Mouse (Mus musculus): ENCODE results near the gene Pde8a. TPM values are rescaled to one million over a fixed set of nuclear protein-coding genes. Genes with fewer than 3 reads are reported as not detected.
A peak's percentile ranks its signal among the peaks of the same experiment; 100 is the strongest.

Pde8a gene
- total RNA-seq, 2 experiments from 2014 or later, result 7.2 to 8.4 TPM

DNA sequence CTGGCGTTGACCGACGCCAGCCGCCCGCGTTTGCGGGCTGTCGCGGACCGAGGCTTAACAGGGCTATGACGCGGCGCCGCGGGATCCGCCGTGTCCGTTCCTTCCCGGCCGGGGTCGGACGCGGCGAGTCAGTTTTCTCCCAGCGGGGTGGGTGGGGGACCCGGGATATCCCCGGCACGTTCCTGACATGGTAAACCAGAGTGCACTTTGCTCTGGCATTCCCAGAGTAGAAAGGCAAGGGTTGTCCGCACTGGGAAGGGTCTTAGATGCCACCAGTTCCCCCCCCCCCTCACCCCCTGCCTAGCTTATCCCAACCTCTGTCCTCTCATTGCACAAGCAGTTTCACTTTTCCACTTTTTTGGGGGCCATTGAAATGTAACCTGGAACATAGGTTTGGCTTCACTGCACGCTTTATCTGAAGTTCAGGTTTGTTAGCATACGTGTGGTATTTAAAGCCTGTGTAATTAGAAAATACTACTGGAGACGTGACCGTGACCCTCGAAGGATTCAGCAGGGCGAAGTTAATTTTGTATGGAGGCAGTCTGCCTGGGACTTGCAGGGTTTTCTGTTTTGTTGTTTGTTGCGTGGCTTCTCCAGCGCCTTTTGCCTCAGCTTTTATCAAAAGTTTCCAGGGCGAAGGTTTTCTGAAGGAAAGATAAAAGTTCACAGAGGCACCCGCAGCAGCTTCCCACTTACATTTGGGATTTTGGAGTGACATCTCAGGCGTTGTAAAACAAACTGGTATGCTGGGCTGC, 934 bp downstream of the Pde8a start:
- TF ChIP-seq CTCF (conservative IDR thresholded peaks at IDR 0.05), result no peak
- H3K27ac ChIP-seq, result peak overlapping the region; percentile 79
- DNase-seq (ENCODE audit: low spot score in 2 of 2), result no peak
- H3K4me3 ChIP-seq, result peak overlapping the region; percentile 58

DNA sequence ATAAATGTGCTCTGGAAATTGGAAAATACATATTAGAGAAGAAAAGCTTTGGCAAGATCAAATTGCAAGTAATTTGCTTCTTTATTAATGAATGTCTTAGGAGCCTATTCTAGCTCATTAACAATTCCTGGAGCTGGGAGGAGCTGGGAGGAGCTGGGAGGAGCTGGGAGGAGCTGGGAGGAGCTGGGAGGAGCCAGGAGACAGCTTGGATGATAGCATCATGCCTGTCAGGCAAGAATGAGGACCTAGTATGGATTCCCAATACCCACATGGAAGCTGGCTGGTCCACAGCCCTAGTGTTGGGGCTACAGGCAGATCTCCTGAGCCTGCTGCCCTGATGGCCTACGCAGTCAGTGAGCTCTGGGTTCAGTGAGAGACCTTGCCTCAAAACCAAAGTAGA, 2.6 kb downstream of the Pde8a start:
- Histone ChIP-seq H3K4me3 (no peak overlapping the region), H3K27ac (no peak overlapping the region)
- no peak for TF ChIP-seq CTCF (conservative IDR thresholded peaks at IDR 0.05)
- no peak for DNase-seq (ENCODE audit: low spot score in 2 of 2)

DNA sequence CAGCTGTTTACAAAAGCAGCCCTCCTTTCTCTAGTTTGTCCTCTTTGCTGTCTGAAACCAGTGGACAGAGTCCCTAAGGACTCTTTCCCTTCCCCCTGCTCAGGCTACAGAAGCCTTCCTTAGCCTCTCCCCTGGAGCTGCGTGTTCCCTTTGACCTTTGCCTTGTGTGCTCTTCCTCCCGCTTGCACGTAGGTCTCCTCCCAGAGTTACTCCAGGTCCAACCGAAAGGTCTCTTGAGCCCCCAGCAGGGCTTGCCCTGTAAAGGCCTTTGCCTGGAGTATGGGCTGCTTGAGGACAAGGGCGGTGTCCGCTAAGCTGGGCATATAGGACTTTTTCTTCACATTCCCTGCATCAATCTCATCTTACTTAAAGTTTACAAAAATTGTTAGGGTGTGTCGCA, 5.9 kb downstream of the Pde8a start:
- DNase-seq (ENCODE audit: low spot score in 2 of 2), result no peak
- TF ChIP-seq CTCF (conservative IDR thresholded peaks at IDR 0.05), result no peak
- Histone ChIP-seq H3K27ac (no peak overlapping the region), H3K4me3 (no peak overlapping the region)

DNA sequence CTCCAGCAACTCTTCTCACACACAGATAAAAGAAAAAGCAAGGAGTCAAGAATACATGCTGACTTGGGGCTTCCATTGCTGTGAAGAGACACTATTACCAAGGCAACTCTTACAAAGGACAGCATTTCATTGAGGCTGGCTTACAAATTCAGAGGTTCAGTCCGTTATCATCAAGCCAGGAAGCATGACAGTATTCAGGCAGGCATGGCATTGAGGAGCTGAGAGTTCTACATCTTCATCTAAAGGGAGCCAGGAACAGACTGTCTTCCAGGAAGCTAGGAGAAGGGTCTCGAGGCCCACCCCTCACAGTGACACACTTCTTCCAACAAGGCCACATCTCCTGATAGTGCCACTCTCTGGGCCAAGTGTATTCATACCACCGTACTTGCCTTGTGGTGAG, 7.0 kb downstream of the Pde8a start:
- TF ChIP-seq CTCF (conservative IDR thresholded peaks at IDR 0.05), result no peak
- H3K27ac ChIP-seq, result no peak overlapping the region
- no peak for DNase-seq (ENCODE audit: low spot score in 2 of 2)
- no peak overlapping the region for H3K4me3 ChIP-seq

DNA sequence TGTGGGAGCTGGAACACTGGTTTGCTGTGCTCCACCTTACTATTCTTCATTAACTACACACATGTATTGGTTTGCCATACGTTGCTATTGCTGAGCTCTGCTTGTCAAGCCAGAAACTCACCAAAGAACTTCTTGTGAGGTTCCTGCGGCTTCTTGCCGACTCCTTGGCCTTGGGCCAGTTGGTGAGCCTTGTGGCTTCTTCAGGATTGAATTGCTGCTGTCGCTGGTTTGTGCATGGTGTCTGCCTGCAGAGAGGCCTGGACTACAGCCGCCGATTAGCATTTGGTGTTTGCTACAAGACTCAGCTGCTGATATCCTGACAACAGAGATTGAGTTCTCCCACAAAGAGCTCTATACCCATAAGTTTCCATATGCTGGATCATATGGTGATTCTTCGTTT, 10.9 kb downstream of the Pde8a start:
- Histone ChIP-seq H3K4me3 (no peak overlapping the region), H3K27ac (no peak overlapping the region)
- no peak for DNase-seq (ENCODE audit: low spot score in 2 of 2)
- TF ChIP-seq CTCF (conservative IDR thresholded peaks at IDR 0.05), result no peak

DNA sequence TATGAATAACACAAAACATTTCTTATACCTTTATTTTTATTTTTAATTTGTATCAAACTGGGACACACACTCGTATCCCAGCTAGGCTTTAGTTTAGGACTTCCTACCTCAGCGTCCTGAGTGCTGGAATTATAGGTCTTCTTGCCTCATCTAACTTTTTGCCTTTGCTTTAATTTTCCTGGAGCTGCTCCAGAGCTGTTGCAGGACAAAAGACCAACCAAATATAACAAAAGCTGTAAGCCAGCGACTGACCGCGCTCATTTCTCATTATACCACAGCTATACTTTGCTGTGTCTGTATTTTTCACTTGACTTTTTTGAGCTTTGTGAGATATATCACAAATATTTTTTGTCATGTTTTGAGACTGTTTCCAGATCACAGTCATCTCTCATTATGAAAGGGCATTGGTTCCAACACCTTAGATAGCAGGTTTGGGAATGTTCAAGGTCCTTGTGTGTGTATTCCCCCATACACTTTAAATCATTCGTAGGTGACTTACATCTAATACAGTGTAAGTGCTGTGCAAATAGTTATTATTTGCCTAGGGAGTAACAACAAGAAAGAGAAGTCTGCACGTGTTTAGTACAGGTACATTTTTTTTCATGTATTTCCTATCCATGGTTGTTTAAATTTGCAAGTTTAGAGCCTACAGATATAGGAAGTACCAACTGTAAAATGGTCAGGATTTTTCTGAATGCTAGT, 16.8 kb downstream of the Pde8a start:
- no peak for DNase-seq (ENCODE audit: low spot score in 2 of 2)
- Histone ChIP-seq H3K4me3 (no peak overlapping the region), H3K27ac (no peak overlapping the region)
- no peak for TF ChIP-seq CTCF (conservative IDR thresholded peaks at IDR 0.05)

DNA sequence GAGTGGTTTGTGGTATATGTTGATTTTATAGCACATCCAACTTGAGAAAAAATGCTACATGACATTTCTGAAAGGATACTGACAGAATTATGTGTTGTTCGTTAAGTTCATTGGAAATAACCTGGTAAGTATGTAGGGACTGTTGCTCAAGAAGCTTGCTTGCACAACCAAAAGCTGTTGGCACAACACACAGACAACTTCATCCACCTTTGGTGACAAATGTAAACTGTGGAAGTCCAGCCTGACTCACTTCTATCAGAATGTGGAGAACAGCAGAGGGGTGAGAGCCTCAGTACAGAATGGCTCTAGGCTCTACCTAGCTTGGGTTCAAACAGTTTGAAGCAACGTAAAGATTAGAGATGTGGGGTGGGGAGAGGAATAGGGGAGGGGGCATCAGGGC, 19.3 kb downstream of the Pde8a start:
- no peak for DNase-seq (ENCODE audit: low spot score in 2 of 2)
- no peak for TF ChIP-seq CTCF (conservative IDR thresholded peaks at IDR 0.05)
- no peak overlapping the region for H3K4me3 ChIP-seq
- no peak overlapping the region for H3K27ac ChIP-seq

DNA sequence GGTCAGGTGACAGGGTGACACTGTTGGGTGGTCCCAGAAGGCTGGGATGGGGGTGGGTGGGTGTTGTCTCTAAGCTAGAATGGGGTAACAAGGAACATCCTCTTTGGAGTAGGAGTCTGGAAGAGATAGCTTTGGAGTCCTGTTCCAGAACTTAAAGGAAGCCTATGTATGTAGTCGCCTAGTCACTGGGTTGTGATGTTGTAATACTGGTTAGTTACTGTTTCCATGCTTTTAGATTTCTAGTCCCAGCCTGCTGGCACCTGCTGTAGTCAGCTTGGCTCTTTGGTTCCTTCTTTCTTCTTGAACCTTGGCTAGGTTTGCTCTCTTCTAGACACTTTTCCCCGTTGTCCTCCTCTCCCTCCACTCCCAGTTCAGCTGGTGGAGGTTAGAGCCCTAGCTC, 21.7 kb downstream of the Pde8a start:
- TF ChIP-seq CTCF (conservative IDR thresholded peaks at IDR 0.05), result no peak
- no peak overlapping the region for H3K4me3 ChIP-seq
- no peak for DNase-seq (ENCODE audit: low spot score in 2 of 2)

DNA sequence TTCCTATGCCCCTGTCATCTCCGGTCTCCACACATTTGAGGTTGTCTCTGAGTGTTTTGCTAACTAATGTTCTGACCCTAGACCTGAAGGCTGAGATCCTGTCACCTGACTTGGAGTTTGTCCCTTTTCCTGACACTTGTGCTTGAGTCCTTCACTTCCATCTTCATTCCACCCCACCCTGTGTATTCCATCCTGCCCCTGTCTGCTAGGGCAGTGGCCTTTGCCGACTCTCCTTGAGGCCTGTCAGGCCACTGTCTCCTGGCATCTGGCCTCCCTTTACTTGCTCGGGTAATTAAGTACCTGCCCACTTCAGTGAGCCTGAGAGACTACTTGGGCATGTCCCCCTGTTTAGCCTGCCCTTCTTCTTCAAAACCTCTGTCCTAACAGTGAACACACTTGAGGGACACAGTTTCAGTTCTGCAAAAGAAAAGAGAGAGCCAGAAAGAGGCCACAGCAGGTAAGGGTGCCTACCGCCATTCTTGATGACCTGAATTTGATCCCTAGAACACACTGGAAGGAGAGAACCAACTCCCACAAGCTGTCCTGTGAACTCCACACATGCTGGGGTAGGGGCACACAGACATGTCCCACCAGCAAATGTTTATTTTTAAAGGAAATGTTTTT, 22.3 kb downstream of the Pde8a start:
- Histone ChIP-seq H3K27ac (no peak overlapping the region), H3K4me3 (no peak overlapping the region)
- TF ChIP-seq CTCF (conservative IDR thresholded peaks at IDR 0.05), result no peak
- DNase-seq (ENCODE audit: low spot score in 2 of 2), result no peak

More for the DNA sequence above, 21.7 kb downstream of the Pde8a start:
- H3K27ac ChIP-seq, result no peak overlapping the region

DNA sequence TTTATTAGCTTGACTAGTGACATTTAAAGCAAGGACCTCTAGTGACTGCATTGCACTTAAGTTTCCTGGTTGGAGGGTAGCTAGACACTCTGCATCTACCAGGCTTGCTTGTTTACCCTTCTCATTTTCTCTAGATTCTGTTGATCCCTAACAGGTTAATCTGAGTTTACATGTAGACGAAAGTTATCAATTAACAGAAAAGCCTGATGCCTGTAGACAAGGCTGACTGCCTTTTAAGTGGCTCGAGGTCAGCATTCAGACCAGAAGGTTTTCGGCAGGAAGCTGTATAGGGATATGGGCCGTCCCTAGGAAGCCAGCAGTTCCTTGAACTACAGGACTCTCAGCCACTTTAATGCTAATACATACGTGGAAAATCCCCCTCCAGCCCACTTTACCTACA, 30.0 kb downstream of the Pde8a start:
- no peak for TF ChIP-seq CTCF (conservative IDR thresholded peaks at IDR 0.05)
- Histone ChIP-seq H3K27ac (no peak overlapping the region), H3K4me3 (no peak overlapping the region)
- DNase-seq (ENCODE audit: low spot score in 2 of 2), result no peak

DNA sequence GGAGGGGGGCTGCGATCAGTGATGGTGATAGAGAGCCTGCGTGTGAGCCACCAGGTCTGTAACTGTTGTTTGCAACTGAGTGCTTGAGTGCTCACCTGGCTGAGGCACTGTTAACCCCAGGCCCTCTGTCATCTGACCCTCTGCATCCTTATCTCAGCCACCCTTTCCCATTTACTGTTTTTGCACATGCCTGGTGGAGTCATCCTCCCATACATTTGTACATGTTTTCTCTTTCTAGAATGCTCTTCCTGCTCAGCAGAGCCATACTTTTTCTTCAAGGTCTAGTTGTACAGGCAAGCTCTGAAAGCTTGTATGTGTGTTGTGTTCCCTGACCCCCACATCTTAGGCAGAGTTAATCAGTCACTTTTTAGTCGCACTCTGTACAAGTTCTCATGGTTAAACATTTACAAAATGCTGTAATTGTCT, 36.5 kb downstream of the Pde8a start:
- no peak for DNase-seq (ENCODE audit: low spot score in 2 of 2)
- no peak overlapping the region for H3K4me3 ChIP-seq
- TF ChIP-seq CTCF (conservative IDR thresholded peaks at IDR 0.05), result no peak
- no peak overlapping the region for H3K27ac ChIP-seq

DNA sequence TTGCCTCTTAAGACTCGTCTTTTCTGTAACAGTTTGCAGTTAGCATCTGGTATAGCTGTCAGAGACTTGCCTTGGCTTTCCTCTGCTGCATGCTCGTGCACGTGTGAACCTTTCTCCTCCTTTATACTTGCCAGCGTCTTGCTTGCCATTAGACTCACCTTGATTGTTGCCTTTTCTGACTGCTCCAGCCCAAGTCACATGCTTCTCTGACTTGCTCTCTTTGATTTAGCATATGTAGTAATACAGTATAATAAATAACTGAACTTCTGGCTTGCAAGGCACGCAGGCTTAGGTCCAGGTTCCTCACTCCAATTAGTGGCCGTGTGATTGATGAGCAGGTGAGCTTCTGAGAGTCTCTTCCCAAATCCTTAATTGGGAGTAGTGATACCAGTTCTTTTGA, 37.2 kb downstream of the Pde8a start:
- Histone ChIP-seq H3K27ac (no peak overlapping the region), H3K4me3 (no peak overlapping the region)
- TF ChIP-seq CTCF (conservative IDR thresholded peaks at IDR 0.05), result no peak
- DNase-seq (ENCODE audit: low spot score in 2 of 2), result no peak

DNA sequence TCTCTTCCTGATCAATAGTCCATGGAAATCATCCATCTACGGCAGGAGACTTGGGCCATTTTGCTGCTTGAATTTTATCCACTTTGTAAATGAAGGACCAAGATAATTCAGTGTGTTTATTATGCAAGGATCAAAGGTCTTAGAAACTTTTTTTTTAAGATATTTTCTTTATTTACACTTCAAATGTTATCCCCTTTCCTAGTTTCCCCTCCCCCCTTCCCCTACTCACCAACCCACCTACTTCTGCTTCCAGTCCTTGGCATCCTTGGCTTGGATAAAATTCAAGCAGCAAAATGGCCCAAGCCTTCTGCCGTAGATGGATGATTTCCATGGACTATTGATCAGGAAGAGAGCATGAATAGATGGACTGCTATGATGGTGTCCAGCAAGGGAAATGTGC, 38.1 kb downstream of the Pde8a start:
- Histone ChIP-seq H3K27ac (no peak overlapping the region), H3K4me3 (no peak overlapping the region)
- DNase-seq (ENCODE audit: low spot score in 2 of 2), result no peak
- TF ChIP-seq CTCF (conservative IDR thresholded peaks at IDR 0.05), result no peak

Data from layer of hippocampus, adult 2 months (tissue).